Mouse (Mus musculus) lung, postnatal 0 days (tissue): ENCODE results near the gene Map7. TPM values are rescaled to one million over a fixed set of nuclear protein-coding genes. Genes with fewer than 3 reads are reported as not detected.

Source experiments
- ATAC-seq: fragments of 200-750 bp; cut with Nextera tagmentation; 2 replicates; pipeline ENCODE4 v1.8.0; 2017; ENCODE audit warnings: moderate library complexity
- DNase-seq: peaks from one replicate; pipeline ENCODE4 v3.0.0-alpha.2; 2016; ENCODE audit warnings: low spot score
- H3K27ac ChIP-seq: fragments of 300-500 bp; sonication (generic); 2 replicates; pipeline ENCODE4 v1.5.1; 2014; ENCODE audit warnings: antibody characterized with exemption, mild to moderate bottlenecking, low read length, mixed read lengths
- H3K27me3 ChIP-seq: fragments of 300-500 bp; sonication (generic); replicated peaks from 2 replicates; pipeline ENCODE4 v1.6.1; 2014; ENCODE audit warnings: low read length, mixed read lengths; ENCODE audit not compliant: insufficient read depth
- H3K36me3 ChIP-seq: fragments of 300-500 bp; sonication (generic); 2 replicates; pipeline ENCODE4 v1.6.1; 2014; ENCODE audit warnings: low read length, mixed read lengths; ENCODE audit not compliant: insufficient read depth
- H3K4me1 ChIP-seq: fragments of 300-500 bp; sonication (generic); 2 replicates; pipeline ENCODE4 v1.6.1; 2014; ENCODE audit warnings: antibody characterized with exemption, low read depth, low read length, mixed read lengths; ENCODE audit not compliant: insufficient read depth
- H3K4me2 ChIP-seq: fragments of 300-500 bp; sonication (generic); replicated peaks from 2 replicates; pipeline ENCODE4 v1.6.1; 2014; ENCODE audit warnings: low read depth, mild to moderate bottlenecking, low read length, moderate library complexity, mixed read lengths
- H3K4me3 ChIP-seq: fragments of 300-500 bp; sonication (generic); 2 replicates; pipeline ENCODE4 v1.5.1; 2014; ENCODE audit warnings: low read depth, low read length
- H3K9ac ChIP-seq: fragments of 300-500 bp; sonication (generic); replicated peaks from 2 replicates; pipeline ENCODE4 v1.6.1; 2014; ENCODE audit warnings: low read depth, mild to moderate bottlenecking
- H3K9me3 ChIP-seq: fragments of 300-500 bp; sonication (generic); 2 replicates; pipeline ENCODE4 v1.6.1; 2016; ENCODE audit warnings: low read length, mixed read lengths
- CTCF ChIP-seq: IDR thresholded peaks from 2 replicates; pipeline ENCODE4 v1.5.1; 2016; ENCODE audit warnings: antibody characterized with exemption, mild to moderate bottlenecking
- EP300 ChIP-seq: IDR thresholded peaks from 2 replicates; pipeline ENCODE4 v1.6.1; 2016; ENCODE audit warnings: antibody characterized with exemption, mild to moderate bottlenecking, control low read depth
- WGBS: fragments of 180-500 bp; shearing (Covaris S2); extraction: QIAGEN DNeasy Blood & Tissue Kit; methylation state at CpG from one replicate; pipeline ENCODE4 v1.1.7; 2014; 5-methylcytosine and 5-hydroxymethylcytosine counted together
- polyA plus RNA-seq: library from polyadenylated mRNA; unstranded; fragments of >200 nt; fragmentation: Nextera tagmentation; extraction: Ambion mirVana; gene quantifications from 2 replicates; pipeline ENCODE4 v1.2.1, GENCODE M21; 2015

The Map7 gene
- polyA plus RNA-seq, 1 experiment from 2014 or later, result 12.9 TPM

- no peaks in the 10 kb centered on the region for H3K4me1 ChIP-seq
- H3K4me2 ChIP-seq, result no peak overlapping the region
- no peaks in the 10 kb centered on the region for H3K27me3 ChIP-seq
- no peak overlapping the region for H3K4me3 ChIP-seq
- no peak for TF ChIP-seq EP300
- no peak for TF ChIP-seq CTCF
- no peaks in the 10 kb centered on the region for H3K9me3 ChIP-seq
- H3K36me3 ChIP-seq, result no peaks in the 10 kb centered on the region
- peak; percentile 81 for ATAC-seq
- peak overlapping the region; percentile 32; the same call in 1 of the 2 replicates for H3K27ac ChIP-seq
- WGBS, result 49% methylated on average over 7 of the region's 7 CpGs
- DNase-seq, result peak; percentile 49
- no peak overlapping the region for H3K9ac ChIP-seq
These were observed 95.0 kb downstream of the Map7 start for GRCm38 (mm10) chr10:20243321-20243720.

- H3K9ac ChIP-seq, result no peak overlapping the region
- no peaks in the 10 kb centered on the region for H3K27me3 ChIP-seq
- no peak overlapping the region for H3K4me2 ChIP-seq
- H3K9me3 ChIP-seq, result no peaks in the 10 kb centered on the region
- TF ChIP-seq CTCF, result no peak
- TF ChIP-seq EP300, result no peak
- no peaks in the 10 kb centered on the region for H3K4me1 ChIP-seq
- ATAC-seq (no peak), DNase-seq (no peak)
- H3K27ac ChIP-seq, result no peak overlapping the region
- 75% methylated on average over 11 of the region's 11 CpGs for WGBS
- H3K4me3 ChIP-seq, result no peak overlapping the region
- H3K36me3 ChIP-seq, result no peaks in the 10 kb centered on the region
These were observed 96.8 kb downstream of the Map7 start for GRCm38 (mm10) chr10:20245082-20245481.

- TF ChIP-seq CTCF (no peak), EP300 (no peak)
- DNase-seq (no peak), ATAC-seq (no peak)
- 96% methylated on average over 10 of the region's 10 CpGs for WGBS
- no peak overlapping the region for H3K27ac ChIP-seq
- no peaks in the 10 kb centered on the region for H3K36me3 ChIP-seq
- no peak overlapping the region for H3K4me2 ChIP-seq
- H3K9me3 ChIP-seq, result no peaks in the 10 kb centered on the region
- H3K4me1 ChIP-seq, result no peaks in the 10 kb centered on the region
- H3K4me3 ChIP-seq, result no peak overlapping the region
- H3K9ac ChIP-seq, result no peak overlapping the region
- H3K27me3 ChIP-seq, result no peaks in the 10 kb centered on the region
These were observed 100.8 kb downstream of the Map7 start for GRCm38 (mm10) chr10:20249091-20249490.

- ATAC-seq (no peak), DNase-seq (no peak)
- TF ChIP-seq EP300 (no peak), CTCF (no peak)
- H3K27ac ChIP-seq, result no peak overlapping the region
- H3K4me2 ChIP-seq, result no peak overlapping the region
- WGBS, result 82% methylated on average over 8 of the region's 8 CpGs
- H3K4me3 ChIP-seq, result no peak overlapping the region
- H3K4me1 ChIP-seq, result no peaks in the 10 kb centered on the region
- no peaks in the 10 kb centered on the region for H3K36me3 ChIP-seq
- no peaks in the 10 kb centered on the region for H3K9me3 ChIP-seq
- no peaks in the 10 kb centered on the region for H3K27me3 ChIP-seq
- H3K9ac ChIP-seq, result no peak overlapping the region
These were observed 107.3 kb downstream of the Map7 start for GRCm38 (mm10) chr10:20255579-20255978.

- no peaks in the 10 kb centered on the region for H3K9me3 ChIP-seq
- no peak for TF ChIP-seq CTCF
- no peak for TF ChIP-seq EP300
- H3K9ac ChIP-seq, result no peak overlapping the region
- H3K4me3 ChIP-seq, result no peak overlapping the region
- no peak overlapping the region for H3K27ac ChIP-seq
- 82% methylated on average over 14 of the region's 14 CpGs for WGBS
- H3K4me1 ChIP-seq, result no peaks in the 10 kb centered on the region
- H3K4me2 ChIP-seq, result no peak overlapping the region
- no peaks in the 10 kb centered on the region for H3K27me3 ChIP-seq
- ATAC-seq (no peak), DNase-seq (no peak)
- no peaks in the 10 kb centered on the region for H3K36me3 ChIP-seq
These were observed 108.9 kb downstream of the Map7 start for GRCm38 (mm10) chr10:20257054-20257643.

GRCm38 (mm10) chr10:20257721-20258720 is 109.8 kb downstream of the Map7 start:
- Histone ChIP-seq H3K27ac (no peak overlapping the region), H3K4me1 (no peaks in the 10 kb centered on the region), H3K27me3 (no peaks in the 10 kb centered on the region), H3K9ac (no peak overlapping the region), H3K36me3 (no peaks in the 10 kb centered on the region), H3K9me3 (no peaks in the 10 kb centered on the region), H3K4me2 (no peak overlapping the region), H3K4me3 (no peak overlapping the region)
- WGBS, result 90% methylated on average over 15 of the region's 15 CpGs
- TF ChIP-seq EP300 (no peak), CTCF (no peak)
- ATAC-seq (no peak), DNase-seq (no peak)
